Mouse (Mus musculus) ES-Bruce4 (cell line): Measurements from ENCODE around the gene Runx2. TPM values are rescaled to one million over a fixed set of nuclear protein-coding genes. Genes with fewer than 3 reads are reported as not detected.

Experiments
- H3K27ac ChIP-seq: 2 replicates; pipeline ENCODE4 v1.5.1; 2012; ENCODE audit warnings: low read length, inconsistent platforms; ENCODE audit not compliant: insufficient read depth
- H3K27me3 ChIP-seq: 2 replicates; pipeline ENCODE4 v1.6.1; 2012; ENCODE audit warnings: mild to moderate bottlenecking, low read length, inconsistent platforms; ENCODE audit not compliant: control insufficient read depth, poor library complexity, insufficient read depth, severe bottlenecking
- H3K36me3 ChIP-seq: 2 replicates; pipeline ENCODE4 v1.6.1; 2012; ENCODE audit warnings: inconsistent platforms, mild to moderate bottlenecking, low read length, moderate library complexity; ENCODE audit not compliant: control insufficient read depth, poor library complexity, insufficient read depth, severe bottlenecking
- H3K4me1 ChIP-seq: one replicate; pipeline ENCODE4 v1.8.1; 2011; ENCODE audit warnings: low read length; ENCODE audit not compliant: control insufficient read depth, insufficient read depth
- H3K4me3 ChIP-seq: 2 replicates; pipeline ENCODE4 v1.5.1; 2011; ENCODE audit warnings: low read depth, mild to moderate bottlenecking, low read length
- H3K9ac ChIP-seq: 2 replicates; pipeline ENCODE4 v1.6.1; 2012; ENCODE audit warnings: low read depth, mild to moderate bottlenecking, inconsistent platforms; ENCODE audit not compliant: poor library complexity, severe bottlenecking
- H3K9me3 ChIP-seq: replicated peaks from 2 replicates; pipeline ENCODE4 v1.6.1; 2012; ENCODE audit warnings: mild to moderate bottlenecking, low read length, inconsistent platforms; ENCODE audit not compliant: control insufficient read depth, poor library complexity, insufficient read depth, severe bottlenecking
- CTCF ChIP-seq: IDR thresholded peaks from one replicate; pipeline ENCODE4 v1.8.1; 2011; ENCODE audit warnings: low read depth, low read length
- EP300 ChIP-seq: IDR thresholded peaks from 2 replicates; pipeline ENCODE4 v1.6.1; 2011; ENCODE audit warnings: low read depth, low read length; ENCODE audit not compliant: insufficient read depth
- POLR2A ChIP-seq: IDR thresholded peaks from one replicate; pipeline ENCODE4 v1.8.1; 2011; ENCODE audit warnings: low read length; ENCODE audit not compliant: insufficient read depth
- polyA plus RNA-seq: library from polyadenylated mRNA; stranded (reverse); fragments of >200 nt; gene quantifications from 2 replicates; pipeline ENCODE4 v1.2.4, GENCODE M21; 2011; ENCODE audit warnings: low read depth; ENCODE audit not compliant: missing spikeins, insufficient read depth, insufficient read length

The Runx2 gene
- polyA plus RNA-seq, 1 experiment: 0.39 TPM

GRCm38 (mm10) chr17:44472695-44473094 is 341.9 kb downstream of the Runx2 start:
- Histone ChIP-seq H3K4me3 (no peak overlapping the region), H3K27ac (peak overlapping the region; percentile 89), H3K9me3 (peaks cover 16% of the 10 kb centered on the region), H3K27me3 (0 out of 2 replicates have a peak, but pooled peaks cover 2% of the 10 kb centered on the region), H3K36me3 (no peaks in the 10 kb centered on the region), H3K4me1 (no peaks in the 10 kb centered on the region), H3K9ac (no peak overlapping the region)
- no peak for TF ChIP-seq EP300
- no peak for TF ChIP-seq CTCF
- TF ChIP-seq POLR2A: no peak

- Histone ChIP-seq H3K36me3 (no peaks in the 10 kb centered on the region), H3K27me3 (no peaks in the 10 kb centered on the region), H3K9me3 (no peaks in the 10 kb centered on the region), H3K27ac (no peak overlapping the region), H3K4me1 (no peaks in the 10 kb centered on the region), H3K9ac (no peak overlapping the region), H3K4me3 (no peak overlapping the region)
- no peak for TF ChIP-seq POLR2A
- TF ChIP-seq CTCF: no peak
- TF ChIP-seq EP300: no peak
These were observed 350.9 kb downstream of the Runx2 start for GRCm38 (mm10) chr17:44463679-44464078.

- no peaks in the 10 kb centered on the region for H3K36me3 ChIP-seq
- no peaks in the 10 kb centered on the region for H3K27me3 ChIP-seq
- no peak overlapping the region for H3K4me3 ChIP-seq
- no peak overlapping the region for H3K27ac ChIP-seq
- H3K9ac ChIP-seq: no peak overlapping the region
- no peak for TF ChIP-seq EP300
- no peak for TF ChIP-seq POLR2A
- TF ChIP-seq CTCF: no peak
- no peaks in the 10 kb centered on the region for H3K4me1 ChIP-seq
- H3K9me3 ChIP-seq: no peaks in the 10 kb centered on the region
These were observed 354.4 kb downstream of the Runx2 start for GRCm38 (mm10) chr17:44460156-44460555.

- Histone ChIP-seq H3K4me3 (no peak overlapping the region), H3K36me3 (no peaks in the 10 kb centered on the region), H3K9ac (no peak overlapping the region), H3K4me1 (no peaks in the 10 kb centered on the region), H3K9me3 (no peaks in the 10 kb centered on the region), H3K27ac (no peak overlapping the region), H3K27me3 (no peaks in the 10 kb centered on the region)
- TF ChIP-seq POLR2A (no peak), CTCF (no peak), EP300 (no peak)
These were observed 355.6 kb downstream of the Runx2 start for GRCm38 (mm10) chr17:44459029-44459428.

- no peak for TF ChIP-seq CTCF
- TF ChIP-seq POLR2A: no peak
- no peak for TF ChIP-seq EP300
- Histone ChIP-seq H3K27ac (no peak overlapping the region), H3K9ac (no peak overlapping the region), H3K4me3 (no peak overlapping the region), H3K27me3 (no peaks in the 10 kb centered on the region), H3K36me3 (no peaks in the 10 kb centered on the region), H3K9me3 (no peaks in the 10 kb centered on the region), H3K4me1 (no peaks in the 10 kb centered on the region)
These were observed 357.9 kb downstream of the Runx2 start for GRCm38 (mm10) chr17:44456696-44457095.

GRCm38 (mm10) chr17:44455681-44456600 is 358.7 kb downstream of the Runx2 start:
- Histone ChIP-seq H3K9me3 (no peaks in the 10 kb centered on the region), H3K4me1 (no peaks in the 10 kb centered on the region), H3K4me3 (no peak overlapping the region), H3K27me3 (no peaks in the 10 kb centered on the region), H3K9ac (no peak overlapping the region), H3K27ac (no peak overlapping the region), H3K36me3 (no peaks in the 10 kb centered on the region)
- TF ChIP-seq EP300: no peak
- TF ChIP-seq CTCF: peak; percentile 74
- TF ChIP-seq POLR2A: no peak
